Mouse (Mus musculus): ENCODE measurements around the gene Myh1. TPM values are rescaled to one million over a fixed set of nuclear protein-coding genes. Genes with fewer than 3 reads are reported as not detected.
A peak's percentile ranks its signal among the peaks of the same experiment; 100 is the strongest.

Gene Myh1
- 2.4 and 2.8 TPM in 2 replicates for polyA plus RNA-seq (2014; fragmentation: Nextera tagmentation; extraction: Ambion mirVana)

DNA sequence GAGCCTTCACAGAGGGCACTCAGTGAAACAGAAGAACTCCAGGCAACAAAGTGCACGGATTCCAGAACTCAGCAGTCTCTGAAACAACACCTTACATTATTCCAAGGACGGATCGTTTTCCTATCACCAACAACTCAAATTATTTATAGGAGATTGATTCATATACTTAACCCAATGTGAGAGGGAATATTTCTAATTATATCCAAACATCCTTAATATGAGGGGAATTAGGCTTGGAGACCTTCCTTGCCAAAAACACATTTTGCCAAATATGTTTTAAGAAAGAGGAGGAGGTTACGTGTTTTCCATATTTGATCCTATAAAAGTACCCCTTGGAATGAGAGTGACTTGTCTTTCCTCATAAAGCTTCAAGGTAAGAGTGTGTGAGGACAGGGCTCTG is at the start of gene Myh1:
TSS of gene Myh1 (plus strand) at position 301 of the 400 bp plus-strand sequence.
- H3K9me3 ChIP-seq (ENCODE audit: control insufficient read depth, low read length) = no peaks in the 10 kb centered on the region
- no peak within 1 kb of the TSS for H3K27ac ChIP-seq (replicated peaks; ENCODE audit: low read depth, low read length)
- H3K4me2 ChIP-seq (ENCODE audit: low read depth, low read length) = no peak within 1 kb of the TSS
- no peak for DNase-seq (ENCODE audit: low spot score)
- H3K4me3 ChIP-seq (ENCODE audit: low read depth, low read length) = no peak within 1 kb of the TSS
- H3K27me3 ChIP-seq (replicated peaks; ENCODE audit: control insufficient read depth, insufficient read depth, low read length) = no peaks in the 10 kb centered on the region
- H3K9ac ChIP-seq (ENCODE audit: low read depth, low read length) = no peak within 1 kb of the TSS
- ATAC-seq (ENCODE audit: low read depth) = no peak
- no peaks in the 10 kb centered on the region for H3K36me3 ChIP-seq (ENCODE audit: control insufficient read depth, insufficient read depth, low read length)
- 66% methylated on average over 4 of the region's 4 CpGs for WGBS
- H3K4me1 ChIP-seq (ENCODE audit: control insufficient read depth, insufficient read depth, low read length) = no peaks in the 10 kb centered on the region

DNA sequence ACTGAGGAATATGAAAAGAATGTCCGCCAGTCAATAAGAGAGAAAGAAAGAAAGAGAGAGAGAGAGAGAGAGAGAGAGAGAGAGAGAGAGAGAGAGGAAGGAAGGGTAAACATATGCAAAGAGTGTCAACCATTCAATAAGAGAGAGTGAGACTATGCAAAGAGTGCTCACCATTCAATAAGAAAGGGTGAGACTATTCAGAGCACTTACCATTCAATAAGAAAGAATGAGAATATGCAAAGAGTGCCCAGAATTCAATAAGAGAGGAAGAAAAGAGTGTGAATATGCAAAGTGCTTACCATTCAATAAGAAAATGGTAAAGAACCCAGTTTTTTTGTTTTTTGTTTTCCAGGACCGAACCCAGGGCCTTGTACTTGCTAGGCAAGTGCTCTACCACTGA is 49.6 kb upstream of the Myh1 start:
- Histone ChIP-seq H3K27ac (replicated peaks; ENCODE audit: low read depth, low read length) (no peak overlapping the region), H3K4me2 (ENCODE audit: low read depth, low read length) (no peak overlapping the region), H3K9me3 (ENCODE audit: control insufficient read depth, low read length) (no peaks in the 10 kb centered on the region), H3K4me1 (ENCODE audit: control insufficient read depth, insufficient read depth, low read length) (no peaks in the 10 kb centered on the region), H3K36me3 (ENCODE audit: control insufficient read depth, insufficient read depth, low read length) (no peaks in the 10 kb centered on the region), H3K9ac (ENCODE audit: low read depth, low read length) (no peak overlapping the region), H3K27me3 (replicated peaks; ENCODE audit: control insufficient read depth, insufficient read depth, low read length) (no peaks in the 10 kb centered on the region), H3K4me3 (ENCODE audit: low read depth, low read length) (no peak overlapping the region)
- no peak for ATAC-seq (ENCODE audit: low read depth)
- WGBS = 82% methylated on average over 2 of the region's 2 CpGs
- DNase-seq (ENCODE audit: low spot score) = no peak

- Histone ChIP-seq H3K27me3 (replicated peaks; ENCODE audit: control insufficient read depth, insufficient read depth, low read length) (no peaks in the 10 kb centered on the region), H3K4me2 (ENCODE audit: low read depth, low read length) (no peak overlapping the region), H3K4me1 (ENCODE audit: control insufficient read depth, insufficient read depth, low read length) (no peaks in the 10 kb centered on the region), H3K36me3 (ENCODE audit: control insufficient read depth, insufficient read depth, low read length) (no peaks in the 10 kb centered on the region), H3K9me3 (ENCODE audit: control insufficient read depth, low read length) (no peaks in the 10 kb centered on the region), H3K27ac (replicated peaks; ENCODE audit: low read depth, low read length) (no peak overlapping the region), H3K9ac (ENCODE audit: low read depth, low read length) (no peak overlapping the region), H3K4me3 (ENCODE audit: low read depth, low read length) (no peak overlapping the region)
- 64% methylated on average over 3 of the region's 3 CpGs for WGBS
- ATAC-seq (ENCODE audit: low read depth) (no peak), DNase-seq (ENCODE audit: low spot score) (no peak)
Measured at GRCm38 (mm10) chr11:67151159-67151558, 48.7 kb upstream of the Myh1 start.

DNA sequence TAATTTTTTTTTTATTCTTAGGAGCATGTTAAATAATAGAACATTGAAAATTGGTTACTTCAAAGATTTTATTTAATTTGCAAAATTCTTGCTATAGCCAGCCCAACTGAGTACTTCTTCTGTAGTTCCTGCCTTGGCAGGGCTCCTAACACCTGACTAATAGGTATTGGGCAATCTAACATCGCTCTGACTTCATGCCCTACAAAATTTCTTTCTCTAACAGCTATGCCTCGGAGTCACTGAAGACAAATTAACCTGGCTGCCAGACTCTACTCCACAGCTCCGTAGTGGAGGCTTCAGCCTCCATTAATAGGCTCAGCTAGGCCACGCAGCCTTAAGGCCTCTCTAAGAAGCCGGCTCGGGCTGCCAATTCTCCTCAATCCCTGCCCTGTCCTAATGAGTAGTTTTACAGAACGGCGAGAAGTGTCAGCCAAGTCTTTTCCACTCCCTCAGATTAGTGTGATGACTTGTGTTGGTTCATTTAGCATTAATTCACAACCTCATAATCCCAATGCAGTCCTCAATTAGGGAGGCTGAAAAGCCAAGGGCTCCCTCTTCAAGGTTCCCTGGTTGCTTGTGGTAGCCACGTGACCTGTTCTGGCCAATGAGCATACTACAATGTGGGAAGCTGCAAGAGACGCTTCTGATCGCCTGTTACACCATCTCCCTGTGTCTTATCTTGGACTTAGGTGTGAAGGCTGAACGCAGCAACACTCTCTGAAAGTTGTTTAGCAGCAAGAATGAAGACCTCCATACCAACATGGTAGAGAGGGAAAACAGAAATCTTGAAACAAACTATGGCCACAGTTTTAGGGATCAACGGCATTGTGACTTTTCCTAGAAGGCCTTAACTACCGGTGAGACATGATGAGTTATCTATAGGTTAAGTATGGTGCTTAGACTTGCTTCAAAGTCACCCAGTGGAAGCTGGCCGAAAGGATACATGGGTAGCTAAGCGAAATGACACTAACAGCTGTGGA is 47.9 kb upstream of the Myh1 start:
- no peaks in the 10 kb centered on the region for H3K27me3 ChIP-seq (replicated peaks; ENCODE audit: control insufficient read depth, insufficient read depth, low read length)
- DNase-seq (ENCODE audit: low spot score) (no peak), ATAC-seq (ENCODE audit: low read depth) (no peak)
- WGBS = 85% methylated on average over 16 of the region's 16 CpGs
- H3K9ac ChIP-seq (ENCODE audit: low read depth, low read length) = no peak overlapping the region
- no peaks in the 10 kb centered on the region for H3K36me3 ChIP-seq (ENCODE audit: control insufficient read depth, insufficient read depth, low read length)
- H3K9me3 ChIP-seq (ENCODE audit: control insufficient read depth, low read length) = no peaks in the 10 kb centered on the region
- H3K4me2 ChIP-seq (ENCODE audit: low read depth, low read length) = no peak overlapping the region
- no peak overlapping the region for H3K4me3 ChIP-seq (ENCODE audit: low read depth, low read length)
- H3K27ac ChIP-seq (replicated peaks; ENCODE audit: low read depth, low read length) = no peak overlapping the region
- H3K4me1 ChIP-seq (ENCODE audit: control insufficient read depth, insufficient read depth, low read length) = no peaks in the 10 kb centered on the region

- Histone ChIP-seq H3K36me3 (ENCODE audit: control insufficient read depth, insufficient read depth, low read length) (no peaks in the 10 kb centered on the region), H3K4me2 (ENCODE audit: low read depth, low read length) (no peak overlapping the region), H3K4me1 (ENCODE audit: control insufficient read depth, insufficient read depth, low read length) (no peaks in the 10 kb centered on the region), H3K27ac (replicated peaks; ENCODE audit: low read depth, low read length) (no peak overlapping the region), H3K4me3 (ENCODE audit: low read depth, low read length) (no peak overlapping the region), H3K9me3 (ENCODE audit: control insufficient read depth, low read length) (no peaks in the 10 kb centered on the region), H3K27me3 (replicated peaks; ENCODE audit: control insufficient read depth, insufficient read depth, low read length) (no peaks in the 10 kb centered on the region), H3K9ac (ENCODE audit: low read depth, low read length) (no peak overlapping the region)
- WGBS = 23% methylated on average over 1 of the region's 1 CpGs
- peak; percentile 36 for DNase-seq (ENCODE audit: low spot score)
- no peak for ATAC-seq (ENCODE audit: low read depth)
Measured at GRCm38 (mm10) chr11:67153123-67153522, 46.7 kb upstream of the Myh1 start.

DNA sequence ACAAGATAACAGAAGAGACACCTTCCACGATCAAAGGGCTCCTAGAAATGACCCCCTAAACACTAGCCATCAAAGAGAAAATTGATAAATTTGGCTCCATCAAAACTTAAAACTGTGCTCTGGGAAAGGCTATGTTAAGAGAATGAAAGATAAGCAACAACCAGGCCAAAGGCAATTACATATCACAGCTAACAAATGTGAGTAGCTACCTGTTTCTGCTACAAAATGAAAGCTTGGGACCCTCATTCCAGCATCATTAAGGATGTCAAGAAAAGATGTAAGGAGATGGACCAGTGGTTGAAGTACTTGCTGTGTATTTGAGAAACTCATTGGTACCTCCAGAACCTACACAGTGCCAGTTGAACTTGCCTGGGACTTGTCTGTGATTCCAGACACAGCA is 46.0 kb upstream of the Myh1 start:
- Histone ChIP-seq H3K27ac (replicated peaks; ENCODE audit: low read depth, low read length) (no peak overlapping the region), H3K27me3 (replicated peaks; ENCODE audit: control insufficient read depth, insufficient read depth, low read length) (no peaks in the 10 kb centered on the region), H3K36me3 (ENCODE audit: control insufficient read depth, insufficient read depth, low read length) (no peaks in the 10 kb centered on the region), H3K4me3 (ENCODE audit: low read depth, low read length) (no peak overlapping the region), H3K9me3 (ENCODE audit: control insufficient read depth, low read length) (no peaks in the 10 kb centered on the region), H3K4me1 (ENCODE audit: control insufficient read depth, insufficient read depth, low read length) (no peaks in the 10 kb centered on the region), H3K4me2 (ENCODE audit: low read depth, low read length) (no peak overlapping the region), H3K9ac (ENCODE audit: low read depth, low read length) (no peak overlapping the region)
- 81% methylated on average over 1 of the region's 1 CpGs for WGBS
- no peak for DNase-seq (ENCODE audit: low spot score)
- no peak for ATAC-seq (ENCODE audit: low read depth)

DNA sequence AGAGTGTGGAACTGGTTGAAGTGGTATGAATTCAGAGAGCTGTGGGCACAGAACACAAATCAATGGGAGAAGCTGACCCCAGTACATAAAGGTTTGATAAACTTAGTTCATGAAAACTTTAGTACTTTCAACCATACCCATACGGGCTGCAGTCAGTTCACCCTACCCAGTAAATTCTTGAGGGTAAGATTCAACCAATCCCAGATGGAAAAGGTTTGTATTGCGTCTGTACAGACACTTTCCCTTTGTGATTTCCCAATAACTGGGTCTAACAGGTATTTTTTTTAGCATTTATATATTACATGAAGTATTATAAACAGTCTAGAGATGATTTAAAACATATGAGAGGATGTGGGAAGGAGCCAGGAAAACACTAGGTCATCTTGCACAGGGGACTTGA is 44.2 kb upstream of the Myh1 start:
- WGBS = 65% methylated on average over 2 of the region's 2 CpGs
- H3K4me3 ChIP-seq (ENCODE audit: low read depth, low read length) = no peak overlapping the region

DNA sequence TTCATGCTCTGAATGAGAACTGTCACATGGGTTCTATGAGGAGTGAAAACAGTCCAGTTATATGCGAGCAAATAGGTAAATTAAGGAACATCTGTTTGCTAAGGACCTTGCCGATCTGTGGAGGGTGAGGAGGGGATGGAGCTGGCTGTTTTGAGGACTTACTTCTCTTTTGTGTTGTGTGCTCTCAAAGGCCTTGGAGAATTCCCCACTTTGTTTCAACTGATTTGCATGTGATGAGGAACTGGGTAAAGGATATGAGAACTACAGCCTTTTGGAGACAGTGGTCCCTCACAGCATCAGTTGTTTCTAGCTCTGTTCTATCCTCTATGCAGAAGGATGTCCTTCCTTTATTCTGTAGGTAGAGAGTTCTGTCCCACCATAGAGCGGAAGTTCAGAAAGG is 39.7 kb upstream of the Myh1 start:
- Histone ChIP-seq H3K4me3 (ENCODE audit: low read depth, low read length) (no peak overlapping the region), H3K36me3 (ENCODE audit: control insufficient read depth, insufficient read depth, low read length) (no peaks in the 10 kb centered on the region), H3K27ac (replicated peaks; ENCODE audit: low read depth, low read length) (no peak overlapping the region), H3K4me2 (ENCODE audit: low read depth, low read length) (no peak overlapping the region), H3K4me1 (ENCODE audit: control insufficient read depth, insufficient read depth, low read length) (no peaks in the 10 kb centered on the region), H3K9me3 (ENCODE audit: control insufficient read depth, low read length) (no peaks in the 10 kb centered on the region), H3K9ac (ENCODE audit: low read depth, low read length) (no peak overlapping the region), H3K27me3 (replicated peaks; ENCODE audit: control insufficient read depth, insufficient read depth, low read length) (no peaks in the 10 kb centered on the region)
- DNase-seq (ENCODE audit: low spot score) = no peak
- no peak for ATAC-seq (ENCODE audit: low read depth)
- WGBS = 81% methylated on average over 3 of the region's 3 CpGs

More for the DNA sequence above, 44.2 kb upstream of the Myh1 start:
- no peak overlapping the region for H3K4me2 ChIP-seq (ENCODE audit: low read depth, low read length)
- H3K27ac ChIP-seq (replicated peaks; ENCODE audit: low read depth, low read length) = no peak overlapping the region
- H3K36me3 ChIP-seq (ENCODE audit: control insufficient read depth, insufficient read depth, low read length) = no peaks in the 10 kb centered on the region
- no peaks in the 10 kb centered on the region for H3K27me3 ChIP-seq (replicated peaks; ENCODE audit: control insufficient read depth, insufficient read depth, low read length)
- no peaks in the 10 kb centered on the region for H3K9me3 ChIP-seq (ENCODE audit: control insufficient read depth, low read length)
- no peak overlapping the region for H3K9ac ChIP-seq (ENCODE audit: low read depth, low read length)
- ATAC-seq (ENCODE audit: low read depth) (no peak), DNase-seq (ENCODE audit: low spot score) (no peak)
- no peaks in the 10 kb centered on the region for H3K4me1 ChIP-seq (ENCODE audit: control insufficient read depth, insufficient read depth, low read length)

DNA sequence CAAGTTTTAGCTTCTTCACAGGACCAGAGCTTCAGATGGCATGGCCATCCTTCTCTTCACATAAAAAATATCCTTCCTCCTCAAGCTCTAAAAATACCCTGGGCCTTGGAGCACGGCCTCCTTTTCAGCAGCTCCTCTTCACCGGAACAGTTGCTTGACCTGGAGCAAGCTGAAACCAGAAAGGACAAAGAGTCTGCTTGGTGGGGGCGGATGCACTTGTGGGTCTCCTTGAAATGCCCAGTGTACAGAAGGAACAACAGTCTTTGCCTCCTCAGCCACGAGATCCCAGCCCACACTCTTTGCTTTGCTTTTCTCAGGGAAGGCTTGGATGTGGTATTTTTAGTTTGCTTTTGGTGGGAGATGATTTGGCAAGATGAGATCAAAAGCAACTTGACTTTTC is 36.2 kb upstream of the Myh1 start:
- no peaks in the 10 kb centered on the region for H3K4me1 ChIP-seq (ENCODE audit: control insufficient read depth, insufficient read depth, low read length)
- 79% methylated on average over 4 of the region's 4 CpGs for WGBS
- DNase-seq (ENCODE audit: low spot score) = no peak
- H3K9me3 ChIP-seq (ENCODE audit: control insufficient read depth, low read length) = no peaks in the 10 kb centered on the region
- no peak for ATAC-seq (ENCODE audit: low read depth)
- no peaks in the 10 kb centered on the region for H3K36me3 ChIP-seq (ENCODE audit: control insufficient read depth, insufficient read depth, low read length)
- no peaks in the 10 kb centered on the region for H3K27me3 ChIP-seq (replicated peaks; ENCODE audit: control insufficient read depth, insufficient read depth, low read length)
- H3K9ac ChIP-seq (ENCODE audit: low read depth, low read length) = no peak overlapping the region
- H3K4me2 ChIP-seq (ENCODE audit: low read depth, low read length) = no peak overlapping the region
- no peak overlapping the region for H3K27ac ChIP-seq (replicated peaks; ENCODE audit: low read depth, low read length)
- H3K4me3 ChIP-seq (ENCODE audit: low read depth, low read length) = no peak overlapping the region

Measured in embryonic facial prominence, embryonic 14.5 days (tissue).